ENCODE assay signal across 39 mouse cellular contexts in the genomic region with DNA sequence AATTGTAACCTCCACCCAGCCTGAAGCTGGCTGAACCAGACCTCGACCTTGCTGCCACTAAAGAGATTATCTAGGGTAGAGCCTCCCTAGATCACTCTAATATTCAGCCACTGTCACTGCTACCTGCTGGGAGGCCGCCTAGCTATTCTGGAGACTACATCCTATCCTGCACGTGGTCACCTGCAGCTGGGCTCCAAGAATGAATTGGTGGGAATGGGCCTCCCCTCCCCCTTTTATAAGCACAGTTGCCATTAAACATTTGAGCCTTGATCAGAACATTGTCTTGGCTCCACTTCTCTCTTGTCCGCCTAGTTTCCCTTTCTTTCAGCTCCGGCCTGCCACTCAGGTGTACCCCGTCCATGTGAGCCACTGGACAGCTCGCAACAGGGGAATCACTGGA. TPM values are rescaled to one million over a fixed set of nuclear protein-coding genes. Genes with fewer than 3 reads are reported as not detected.
"Had no signal": no experiment of that assay in that cellular context is flagged by ENCODE, and none has a peak within 500 bp of the region (broad histone marks: within the 10 kb centered on the region; RNA-seq: fewer than 3 reads in every experiment).

No protein-coding gene starts in this region.

RNA-seq across cellular contexts. Expression of a gene that starts 9.2 kb away (rescaled TPM):
- total RNA-seq: heart, postnatal 10 days; heart, postnatal 25 days; heart, postnatal 36 days; heart, postnatal 4 days; hematopoietic stem cell, adult 5-6 weeks; hindbrain, postnatal 0 days; layer of hippocampus, adult 18-20 months; layer of hippocampus, adult 2 months; layer of hippocampus, adult 8-10 months; layer of hippocampus, postnatal 10 days; layer of hippocampus, postnatal 14 days; layer of hippocampus, postnatal 25 days; layer of hippocampus, postnatal 36 days; left cerebral cortex, adult 18-20 months; left cerebral cortex, adult 2 months; left cerebral cortex, adult 8-10 months had no signal
- polyA plus RNA-seq: heart, embryonic 13.5 days; heart, embryonic 14.5 days; heart, embryonic 15.5 days; heart, embryonic 16.5 days; heart, postnatal 0 days; hindbrain, embryonic 10.5 days; hindbrain, embryonic 11.5 days; hindbrain, embryonic 12.5 days; hindbrain, embryonic 13.5 days; hindbrain, embryonic 15.5 days; hindbrain, embryonic 16.5 days; inflammation-experienced regulatory T-cells, adult 6 months; intestine, embryonic 14.5 days; intestine, embryonic 15.5 days; intestine, embryonic 16.5 days; intestine, postnatal 0 days; kidney, adult 2 months; kidney, embryonic 14.5 days; kidney, embryonic 15.5 days; kidney, embryonic 16.5 days; kidney, postnatal 0 days; large intestine, adult 2 months had no signal

RNA-seq across cellular contexts. Expression of a gene that starts 53.1 kb away (rescaled TPM):
- total RNA-seq: heart, postnatal 10 days; heart, postnatal 14 days; heart, postnatal 25 days; heart, postnatal 36 days; heart, postnatal 4 days; hematopoietic stem cell, adult 5-6 weeks; layer of hippocampus, adult 18-20 months; layer of hippocampus, adult 2 months; layer of hippocampus, adult 8-10 months; layer of hippocampus, postnatal 25 days; layer of hippocampus, postnatal 36 days; left cerebral cortex, adult 18-20 months; left cerebral cortex, adult 2 months; left cerebral cortex, adult 8-10 months had no signal
- polyA plus RNA-seq: heart, embryonic 13.5 days; heart, embryonic 14.5 days; heart, embryonic 15.5 days; hindbrain, embryonic 11.5 days; intestine, embryonic 14.5 days; intestine, embryonic 15.5 days; intestine, embryonic 16.5 days; intestine, postnatal 0 days; kidney, adult 2 months; kidney, embryonic 14.5 days; kidney, embryonic 15.5 days; kidney, embryonic 16.5 days; kidney, postnatal 0 days had no signal
